Mouse (Mus musculus): Measurements from ENCODE around the gene Eaf1. TPM values are rescaled to one million over a fixed set of nuclear protein-coding genes. Genes with fewer than 3 reads are reported as not detected.

The Eaf1 gene
- polyA plus RNA-seq, 1 experiment from 2014 or later = 9.7 TPM

- no peak for ATAC-seq
- Histone ChIP-seq H3K4me3 (ENCODE audit: low read depth, low read length) (no peak overlapping the region), H3K9me3 (replicated peaks; ENCODE audit: control insufficient read depth, low read length) (no peaks in the 10 kb centered on the region), H3K4me2 (ENCODE audit: low read length) (no peak overlapping the region), H3K4me1 (ENCODE audit: control insufficient read depth, insufficient read depth, low read length) (no peaks in the 10 kb centered on the region), H3K36me3 (ENCODE audit: control insufficient read depth, insufficient read depth, low read length) (no peaks in the 10 kb centered on the region), H3K27ac (ENCODE audit: low read depth, low read length) (no peak overlapping the region), H3K9ac (ENCODE audit: low read length) (no peak overlapping the region), H3K27me3 (replicated peaks; ENCODE audit: control insufficient read depth, insufficient read depth, low read length) (no peaks in the 10 kb centered on the region)
- WGBS = 83% methylated on average over 7 of the region's 7 CpGs
- no peak for DNase-seq (ENCODE audit: low spot score)
Observed at GRCm38 (mm10) chr14:31525040-31525810, 31.0 kb downstream of the Eaf1 start.

GRCm38 (mm10) chr14:31530847-31531246, 36.6 kb downstream of the Eaf1 start:
- Histone ChIP-seq H3K27me3 (replicated peaks; ENCODE audit: control insufficient read depth, insufficient read depth, low read length) (no peaks in the 10 kb centered on the region), H3K36me3 (ENCODE audit: control insufficient read depth, insufficient read depth, low read length) (no peaks in the 10 kb centered on the region), H3K4me3 (ENCODE audit: low read depth, low read length) (no peak overlapping the region), H3K27ac (ENCODE audit: low read depth, low read length) (no peak overlapping the region), H3K4me2 (ENCODE audit: low read length) (no peak overlapping the region), H3K9ac (ENCODE audit: low read length) (no peak overlapping the region), H3K4me1 (ENCODE audit: control insufficient read depth, insufficient read depth, low read length) (no peaks in the 10 kb centered on the region), H3K9me3 (replicated peaks; ENCODE audit: control insufficient read depth, low read length) (no peaks in the 10 kb centered on the region)
- no peak for DNase-seq (ENCODE audit: low spot score)
- ATAC-seq = no peak
- 89% methylated on average over 4 of the region's 4 CpGs for whole genome bisulfite sequencing

- H3K27ac ChIP-seq (ENCODE audit: low read depth, low read length) = no peak overlapping the region
- no peak overlapping the region for H3K4me2 ChIP-seq (ENCODE audit: low read length)
- H3K9ac ChIP-seq (ENCODE audit: low read length) = no peak overlapping the region
- H3K4me1 ChIP-seq (ENCODE audit: control insufficient read depth, insufficient read depth, low read length) = no peaks in the 10 kb centered on the region
- no peaks in the 10 kb centered on the region for H3K27me3 ChIP-seq (replicated peaks; ENCODE audit: control insufficient read depth, insufficient read depth, low read length)
- no peaks in the 10 kb centered on the region for H3K36me3 ChIP-seq (ENCODE audit: control insufficient read depth, insufficient read depth, low read length)
- no peak overlapping the region for H3K4me3 ChIP-seq (ENCODE audit: low read depth, low read length)
- WGBS = 72% methylated on average over 12 of the region's 12 CpGs
- no peak for DNase-seq (ENCODE audit: low spot score)
- no peaks in the 10 kb centered on the region for H3K9me3 ChIP-seq (replicated peaks; ENCODE audit: control insufficient read depth, low read length)
- no peak for ATAC-seq
Observed at GRCm38 (mm10) chr14:31531506-31532148, 37.4 kb downstream of the Eaf1 start.

- Histone ChIP-seq H3K9me3 (replicated peaks; ENCODE audit: control insufficient read depth, low read length) (no peaks in the 10 kb centered on the region), H3K27ac (ENCODE audit: low read depth, low read length) (no peak overlapping the region), H3K4me3 (ENCODE audit: low read depth, low read length) (no peak overlapping the region), H3K36me3 (ENCODE audit: control insufficient read depth, insufficient read depth, low read length) (no peaks in the 10 kb centered on the region), H3K9ac (ENCODE audit: low read length) (no peak overlapping the region), H3K27me3 (replicated peaks; ENCODE audit: control insufficient read depth, insufficient read depth, low read length) (no peaks in the 10 kb centered on the region), H3K4me2 (ENCODE audit: low read length) (no peak overlapping the region), H3K4me1 (ENCODE audit: control insufficient read depth, insufficient read depth, low read length) (no peaks in the 10 kb centered on the region)
- ATAC-seq = no peak
- 68% methylated on average over 3 of the region's 3 CpGs for WGBS
- DNase-seq (ENCODE audit: low spot score) = no peak
Observed at GRCm38 (mm10) chr14:31532656-31533055, 38.5 kb downstream of the Eaf1 start.

- Histone ChIP-seq H3K4me3 (ENCODE audit: low read depth, low read length) (no peak overlapping the region), H3K4me2 (ENCODE audit: low read length) (no peak overlapping the region), H3K27me3 (replicated peaks; ENCODE audit: control insufficient read depth, insufficient read depth, low read length) (no peaks in the 10 kb centered on the region), H3K36me3 (ENCODE audit: control insufficient read depth, insufficient read depth, low read length) (no peaks in the 10 kb centered on the region), H3K4me1 (ENCODE audit: control insufficient read depth, insufficient read depth, low read length) (no peaks in the 10 kb centered on the region), H3K27ac (ENCODE audit: low read depth, low read length) (no peak overlapping the region), H3K9me3 (replicated peaks; ENCODE audit: control insufficient read depth, low read length) (no peaks in the 10 kb centered on the region), H3K9ac (ENCODE audit: low read length) (no peak overlapping the region)
- DNase-seq (ENCODE audit: low spot score) (no peak), ATAC-seq (no peak)
- 75% methylated on average over 6 of the region's 6 CpGs for WGBS
Observed at GRCm38 (mm10) chr14:31537298-31537697, 43.1 kb downstream of the Eaf1 start.

GRCm38 (mm10) chr14:31543885-31544442, 49.8 kb downstream of the Eaf1 start:
- Histone ChIP-seq H3K4me1 (ENCODE audit: control insufficient read depth, insufficient read depth, low read length) (no peaks in the 10 kb centered on the region), H3K9me3 (replicated peaks; ENCODE audit: control insufficient read depth, low read length) (no peaks in the 10 kb centered on the region)

GRCm38 (mm10) chr14:31555021-31555420, 60.8 kb downstream of the Eaf1 start:
- WGBS = 90% methylated on average over 7 of the region's 7 CpGs
- Histone ChIP-seq H3K9ac (ENCODE audit: low read length) (no peak overlapping the region), H3K4me1 (ENCODE audit: control insufficient read depth, insufficient read depth, low read length) (no peaks in the 10 kb centered on the region), H3K4me3 (ENCODE audit: low read depth, low read length) (no peak overlapping the region), H3K9me3 (replicated peaks; ENCODE audit: control insufficient read depth, low read length) (no peaks in the 10 kb centered on the region), H3K27ac (ENCODE audit: low read depth, low read length) (no peak overlapping the region), H3K27me3 (replicated peaks; ENCODE audit: control insufficient read depth, insufficient read depth, low read length) (no peaks in the 10 kb centered on the region), H3K36me3 (ENCODE audit: control insufficient read depth, insufficient read depth, low read length) (no peaks in the 10 kb centered on the region), H3K4me2 (ENCODE audit: low read length) (no peak overlapping the region)
- DNase-seq (ENCODE audit: low spot score) (no peak), ATAC-seq (no peak)

More at GRCm38 (mm10) chr14:31543885-31544442, 49.8 kb downstream of the Eaf1 start:
- WGBS = 88% methylated on average over 11 of the region's 11 CpGs
- DNase-seq (ENCODE audit: low spot score) (no peak), ATAC-seq (no peak)
- Histone ChIP-seq H3K36me3 (ENCODE audit: control insufficient read depth, insufficient read depth, low read length) (no peaks in the 10 kb centered on the region), H3K4me2 (ENCODE audit: low read length) (no peak overlapping the region), H3K9ac (ENCODE audit: low read length) (no peak overlapping the region), H3K27ac (ENCODE audit: low read depth, low read length) (no peak overlapping the region), H3K27me3 (replicated peaks; ENCODE audit: control insufficient read depth, insufficient read depth, low read length) (no peaks in the 10 kb centered on the region), H3K4me3 (ENCODE audit: low read depth, low read length) (no peak overlapping the region)

GRCm38 (mm10) chr14:31555963-31556434, 61.8 kb downstream of the Eaf1 start:
- Histone ChIP-seq H3K27ac (ENCODE audit: low read depth, low read length) (no peak overlapping the region), H3K36me3 (ENCODE audit: control insufficient read depth, insufficient read depth, low read length) (no peaks in the 10 kb centered on the region), H3K4me3 (ENCODE audit: low read depth, low read length) (no peak overlapping the region), H3K9me3 (replicated peaks; ENCODE audit: control insufficient read depth, low read length) (no peaks in the 10 kb centered on the region), H3K4me2 (ENCODE audit: low read length) (no peak overlapping the region), H3K4me1 (ENCODE audit: control insufficient read depth, insufficient read depth, low read length) (no peaks in the 10 kb centered on the region), H3K27me3 (replicated peaks; ENCODE audit: control insufficient read depth, insufficient read depth, low read length) (no peaks in the 10 kb centered on the region), H3K9ac (ENCODE audit: low read length) (no peak overlapping the region)
- 73% methylated on average over 14 of the region's 14 CpGs for WGBS
- ATAC-seq (no peak), DNase-seq (ENCODE audit: low spot score) (no peak)
